In the genomic region with DNA sequence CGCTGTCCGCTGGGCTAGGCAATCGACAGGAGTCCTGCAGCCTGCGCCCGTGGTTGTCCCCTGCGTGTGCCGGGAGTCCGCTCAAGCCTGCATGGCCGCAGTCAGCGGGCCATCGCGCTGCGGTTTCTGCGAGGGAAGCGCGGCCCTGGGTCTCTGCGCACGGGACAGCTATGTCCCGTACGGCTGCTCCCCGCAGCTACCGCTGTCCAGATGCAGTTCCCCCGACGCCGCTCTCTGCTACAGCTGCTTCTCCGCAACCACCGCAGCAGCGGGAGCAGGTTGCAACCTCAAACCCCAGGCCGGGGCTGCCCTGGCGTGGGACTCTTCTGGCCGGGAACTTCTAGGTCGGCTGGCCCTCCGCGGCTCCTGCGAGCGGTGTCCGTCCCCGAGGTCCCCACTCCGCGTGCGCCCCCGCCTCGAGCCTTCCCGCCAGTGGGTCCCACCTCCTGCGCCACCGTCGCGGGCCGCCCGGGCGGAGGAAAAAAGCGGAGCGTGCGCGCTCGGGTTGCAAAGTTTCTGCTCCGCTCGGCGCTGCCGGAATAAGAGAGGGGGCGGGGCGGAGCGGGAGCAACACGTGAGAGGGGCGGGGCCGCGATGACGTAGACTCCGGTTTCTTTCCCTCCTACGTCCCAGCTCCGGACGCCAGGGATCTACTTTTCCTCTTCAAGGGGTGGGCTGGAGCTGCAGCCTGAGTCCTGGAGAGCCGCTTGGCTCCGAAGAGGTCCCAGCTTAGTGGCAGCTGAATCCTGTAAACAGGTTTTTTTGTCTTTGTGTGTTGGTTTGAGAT, we compare ENCODE assay signal across 8 mouse cellular contexts. TPM values are rescaled to one million over a fixed set of nuclear protein-coding genes. Genes with fewer than 3 reads are reported as not detected.
DNase-seq lines count a peak whose midpoint lies in the region; ATAC-seq lines count a peak whose summit lies in the region.

A gene (minus strand): TSS at position 542 of the 787 bp plus-strand sequence.

- ATAC-seq in megakaryocyte, adult 5-6 weeks (ENCODE audit: poor library complexity, severe bottlenecking): peak; percentile 73

- peak; percentile 96 to 99 for DNase-seq in adrenal gland, adult (ENCODE audit: inconsistent age in 2 of 2, low spot score in 1 of 2)
- DNase-seq in embryo, embryonic 10 days (ENCODE audit: low spot score): peak; percentile 96
- DNase-seq in gastrocnemius, postnatal 10 days: peak; percentile 99
- peak; percentile 94 for DNase-seq in induced T-regulatory cell, adult 2 months (ENCODE audit: low read depth)
- DNase-seq in left cerebral cortex, adult 8-10 months (ENCODE audit: low spot score in 2 of 2): peak; percentile 72 to 77
- peak; percentile 87 for DNase-seq in right cerebral cortex, adult 18-20 months
- DNase-seq in urinary bladder, adult 2 months (ENCODE audit: low spot score): peak; percentile 99

RNA-seq across cellular contexts. Expression of the gene that starts here (rescaled TPM):
- total RNA-seq in gastrocnemius, postnatal 10 days (2021): 1 to 10 TPM; 7.2 to 8.8 TPM
- total RNA-seq in left cerebral cortex, adult 8-10 months (2022): 1 to 10 TPM; 4.1 to 5.2 (median 4.6) TPM
- 5.6 and 7.9 TPM in 2 replicates for total RNA-seq in megakaryocyte, adult 5-6 weeks (2015)
- total RNA-seq in megakaryocyte, adult 5-6 weeks (2017): 3.6 and 3.7 TPM in 2 replicates
- polyA plus RNA-seq in urinary bladder, adult 2 months (2012; rRNA removed): 25.0 and 26.8 TPM in 2 replicates

Comparison
In these comparisons a context has a peak if more than half of its experiments do, and no peak if none do; other contexts are left out.
1. Peak in every context shown above with its lines: DNase-seq and ATAC-seq.